Mouse (Mus musculus): Measurements from ENCODE around the gene Nhs. TPM values are rescaled to one million over a fixed set of nuclear protein-coding genes. Genes with fewer than 3 reads are reported as not detected.
A peak's percentile ranks its signal among the peaks of the same experiment; 100 is the strongest.

The Nhs gene
- total RNA-seq, 2 experiments from 2014 or later: 4.0 to 4.1 TPM

DNA sequence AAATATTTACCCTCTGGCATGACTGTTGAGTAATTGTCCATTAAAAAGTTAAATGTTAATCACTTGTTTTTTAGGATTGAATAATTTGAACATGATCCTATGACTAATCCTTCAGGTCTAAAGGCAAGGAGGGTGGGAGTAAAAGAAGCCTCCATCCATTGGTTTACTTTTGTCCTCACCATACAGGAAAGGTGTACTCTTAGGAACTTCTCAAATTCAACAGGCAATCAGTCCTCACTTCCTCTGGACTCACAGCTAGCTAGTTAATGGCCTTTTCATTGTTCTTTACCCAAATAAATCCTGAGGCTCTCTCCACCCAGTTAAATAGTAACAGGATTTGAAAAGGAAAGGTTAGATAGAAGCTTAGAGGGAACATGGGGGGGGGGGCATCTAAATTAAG lies 196.2 kb downstream of the Nhs start:
- no peak for DNase-seq (ENCODE audit: low spot score in 2 of 2)
- intact Hi-C loops (cut with DNase I): no loop called here

DNA sequence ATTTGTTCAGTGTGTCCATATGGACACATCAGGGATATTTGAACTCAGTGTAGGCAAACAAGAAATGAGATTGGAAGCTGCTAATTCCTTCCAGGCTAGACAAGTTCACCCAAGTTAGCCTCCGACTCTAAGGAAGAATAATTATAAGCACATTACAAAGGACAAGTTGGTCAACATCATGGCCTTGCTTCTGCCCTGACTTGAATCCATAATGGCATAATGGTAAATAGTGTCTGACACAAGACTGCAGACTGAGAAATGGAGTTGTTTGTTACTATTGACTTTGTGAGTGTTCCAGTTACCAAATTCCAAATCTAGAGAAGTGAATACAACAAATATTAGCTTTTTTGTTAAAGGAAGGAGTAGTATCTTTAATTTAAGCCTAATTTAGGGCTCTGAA lies 196.7 kb downstream of the Nhs start:
- no peak for DNase-seq (ENCODE audit: low spot score in 2 of 2)
- intact Hi-C loops (cut with DNase I): no loop called here

DNA sequence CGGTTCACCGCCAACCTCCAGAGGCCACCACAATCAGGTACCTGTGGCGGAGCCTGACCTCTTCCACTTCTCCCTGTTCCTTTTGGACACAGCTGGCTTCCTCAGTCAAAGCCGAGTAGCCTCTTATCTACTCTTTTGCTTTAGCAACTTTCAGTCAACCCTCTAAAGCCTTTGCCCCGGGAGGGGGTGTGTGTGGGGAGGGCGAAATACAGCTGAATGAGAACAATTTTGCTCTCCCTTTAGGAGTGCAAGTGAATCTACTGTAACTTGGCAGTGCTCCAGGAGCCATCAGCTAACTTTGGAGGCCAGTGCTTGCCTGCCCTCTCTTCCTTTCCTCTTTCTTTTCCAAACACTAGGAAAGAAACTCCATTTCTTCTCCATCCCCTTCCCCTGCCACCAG lies 197.8 kb downstream of the Nhs start:
- intact Hi-C loops (cut with DNase I): no loop called here
- no peak for DNase-seq (ENCODE audit: low spot score in 2 of 2)

GRCm38 (mm10) chrX:161961176-161961575 lies 198.4 kb downstream of the Nhs start:
- DNase-seq (ENCODE audit: low spot score in 2 of 2): no peak
- intact Hi-C loops (cut with DNase I): no loop called here

DNA sequence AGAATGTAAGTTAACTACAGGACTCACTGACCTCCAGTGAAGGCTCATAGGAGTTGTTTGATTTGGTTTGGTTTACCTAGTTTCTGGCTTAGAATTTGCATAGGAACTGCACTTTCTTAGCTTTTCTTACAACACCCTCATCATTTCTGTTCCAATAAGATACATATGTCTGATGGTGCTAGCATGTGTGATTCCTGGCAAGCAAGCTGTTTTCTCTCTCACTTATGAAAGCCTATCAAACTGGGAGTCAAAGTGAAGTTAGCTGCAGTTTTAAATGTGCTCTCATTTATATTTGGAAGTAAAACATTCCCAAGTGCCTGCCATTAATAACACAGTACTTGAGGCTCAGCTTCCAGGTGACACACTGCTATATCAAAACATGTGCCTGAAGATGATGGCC lies 207.2 kb downstream of the Nhs start:
- peak in 1 of 2 experiments; percentile 30 for DNase-seq (ENCODE audit: low spot score in 2 of 2)
- intact Hi-C loops (cut with DNase I): no loop called here

DNA sequence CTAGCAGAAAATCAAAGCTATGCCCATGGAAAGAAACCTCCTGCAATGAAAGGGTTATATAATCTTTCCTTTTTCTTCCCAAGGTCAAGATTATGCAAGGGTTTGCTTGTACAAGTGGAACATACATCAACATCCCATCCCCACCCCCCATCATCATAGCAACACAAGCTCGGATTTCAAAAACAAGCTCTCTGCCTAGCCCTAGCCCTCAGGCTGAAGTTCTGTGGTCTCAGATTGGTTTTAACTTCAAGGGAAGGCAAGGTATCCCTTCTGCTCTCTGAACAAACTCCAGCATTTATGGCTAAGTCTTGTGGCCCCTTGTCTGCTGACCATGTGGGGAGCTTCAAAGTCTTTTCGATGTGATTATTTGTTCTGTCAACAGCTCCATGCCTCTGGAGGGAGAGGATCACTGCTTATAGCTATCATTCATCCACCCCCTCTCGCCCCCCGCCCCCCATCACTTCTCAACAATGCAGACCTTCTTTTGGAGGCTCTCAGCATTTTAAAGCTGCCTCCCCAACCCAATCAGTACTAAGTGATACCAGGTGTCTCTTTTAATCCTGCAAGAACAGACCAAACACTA lies 216.3 kb downstream of the Nhs start:
- intact Hi-C loops (cut with DNase I): no loop called here
- DNase-seq (ENCODE audit: low spot score in 2 of 2): no peak

DNA sequence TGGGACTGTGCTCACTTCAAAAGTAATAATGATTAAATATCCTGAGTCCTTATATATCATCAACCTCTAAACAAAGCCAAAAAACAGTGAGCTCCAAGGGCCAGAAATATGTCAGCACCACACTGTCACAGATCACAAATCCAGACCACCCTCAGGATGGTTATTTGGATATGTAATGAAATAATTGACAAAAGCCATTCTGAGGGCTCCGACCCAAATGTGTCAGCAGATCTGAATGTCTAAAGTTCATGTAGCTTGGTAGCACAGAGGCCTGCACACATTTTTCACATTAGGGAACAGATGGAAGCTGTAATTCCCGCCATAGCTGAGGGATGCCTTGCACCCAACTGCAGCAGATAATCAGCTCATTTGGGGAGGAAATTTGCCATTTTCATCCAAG lies 218.8 kb downstream of the Nhs start:
- intact Hi-C loops (cut with DNase I): no loop called here
- DNase-seq (ENCODE audit: low spot score in 2 of 2): no peak

DNA sequence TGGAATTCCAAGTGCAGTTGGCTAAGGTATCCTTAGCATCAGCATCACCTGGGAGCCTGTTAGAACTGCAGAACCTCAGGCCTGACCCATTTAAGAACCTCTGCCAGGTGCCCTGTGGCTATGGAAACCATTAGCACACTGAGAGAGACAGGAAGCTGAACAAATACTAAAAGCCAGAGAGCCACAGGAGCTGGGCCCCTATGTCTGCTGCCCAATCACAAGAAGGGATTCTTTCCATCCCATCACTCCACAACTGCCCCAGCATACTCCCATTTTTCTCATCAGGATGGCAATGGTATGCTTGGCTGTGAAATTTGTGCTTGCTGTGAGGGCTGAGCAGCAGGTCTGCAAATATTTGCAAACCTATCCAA lies 232.9 kb downstream of the Nhs start:
- intact Hi-C loops (cut with DNase I): no loop called here
- no peak for DNase-seq (ENCODE audit: low spot score in 2 of 2)

DNA sequence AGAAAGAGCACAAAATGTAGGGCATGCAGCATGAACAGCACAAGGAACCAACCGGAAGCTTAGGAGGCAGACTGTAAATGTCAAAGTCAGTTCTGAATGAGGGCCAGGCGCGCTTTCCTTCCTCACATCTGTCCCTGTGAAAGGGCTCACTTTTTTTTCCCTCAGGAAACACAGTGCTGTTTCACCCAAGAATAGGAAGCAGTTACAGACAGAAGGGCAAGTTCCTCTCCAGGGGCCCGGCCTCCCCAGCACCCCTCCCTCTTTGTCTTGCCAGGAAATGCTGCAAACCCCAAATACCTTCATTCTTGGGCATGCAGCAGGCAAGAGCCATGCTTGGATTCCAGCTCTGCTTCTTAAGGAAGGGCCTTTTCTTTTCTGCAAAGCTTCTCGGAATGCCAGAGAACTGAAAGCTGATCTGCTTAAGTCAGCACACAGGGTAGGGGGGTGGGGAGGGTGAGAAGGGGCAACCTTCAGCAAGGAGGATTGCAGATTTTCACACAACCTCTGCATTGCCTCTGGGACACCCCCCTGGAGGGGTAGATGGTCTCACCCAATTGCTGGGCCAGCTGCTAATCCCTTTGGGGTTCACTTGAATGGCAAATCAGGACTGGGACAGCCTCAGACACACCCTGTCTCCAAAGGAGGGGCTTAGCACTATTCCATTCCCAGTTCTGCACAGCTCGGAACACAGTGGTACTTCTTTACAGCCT lies 233.4 kb downstream of the Nhs start:
- DNase-seq (ENCODE audit: low spot score in 2 of 2): peak in 1 of 2 experiments; percentile 19
- intact Hi-C loops (cut with DNase I): no loop called here

DNA sequence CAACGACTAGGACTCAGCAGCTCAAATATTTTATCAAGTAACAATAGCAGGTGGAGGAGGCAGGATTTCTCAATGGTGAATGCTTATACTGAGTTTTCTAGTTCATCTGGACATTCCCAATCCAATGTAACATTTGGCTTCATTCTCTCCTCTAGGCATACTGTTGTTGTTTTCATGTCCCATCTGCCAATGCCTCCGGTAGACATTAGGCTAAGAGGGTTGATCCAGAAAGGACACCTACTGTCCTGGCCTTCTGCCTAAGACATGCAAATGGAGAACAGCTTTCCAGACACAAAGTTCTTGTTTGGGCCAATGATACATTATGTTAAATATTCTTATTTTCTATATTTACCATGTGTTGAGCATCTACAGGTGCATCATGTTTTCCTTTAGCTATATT lies 236.9 kb downstream of the Nhs start:
- intact Hi-C loops (cut with DNase I): no loop called here
- no peak for DNase-seq (ENCODE audit: low spot score in 2 of 2)

DNA sequence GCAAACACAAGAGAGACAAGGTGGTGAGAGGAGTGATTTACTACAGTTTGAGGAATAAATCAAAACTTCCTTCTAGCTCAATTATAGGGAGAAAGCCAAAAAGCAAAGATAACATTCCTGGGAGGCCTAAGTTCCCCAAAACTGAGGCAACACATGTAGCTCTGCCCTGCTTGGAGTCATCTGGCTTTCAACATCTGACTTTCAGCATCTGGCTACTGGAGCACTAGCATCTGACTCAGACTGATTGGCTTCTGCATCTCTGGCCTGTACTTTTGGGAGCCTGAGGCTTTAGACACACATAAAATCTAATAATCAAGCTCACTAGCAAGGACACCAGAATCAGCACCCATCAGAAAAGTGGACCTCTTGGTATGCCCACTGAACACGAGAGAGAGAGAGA lies 237.9 kb downstream of the Nhs start:
- DNase-seq (ENCODE audit: low spot score in 2 of 2): no peak
- intact Hi-C loops (cut with DNase I): no loop called here

DNA sequence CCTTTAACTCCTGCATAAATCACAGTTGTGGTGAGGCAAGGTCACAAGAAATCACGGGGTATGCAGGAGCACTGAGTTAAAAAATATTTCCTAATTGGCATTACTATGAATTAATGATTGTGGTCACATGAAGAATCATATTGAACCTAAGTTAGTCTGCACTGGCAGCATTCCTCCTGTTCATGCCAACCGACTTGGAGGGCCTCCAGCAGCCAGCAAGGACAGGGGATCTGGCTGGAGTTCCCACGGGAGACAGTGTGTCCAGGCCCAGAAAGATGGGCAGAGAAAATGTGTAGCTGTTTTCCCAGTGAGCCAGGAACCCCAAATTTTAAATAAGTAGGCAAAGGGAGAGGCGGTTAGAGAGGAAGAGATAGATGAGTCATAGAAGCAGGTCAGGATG lies 249.6 kb downstream of the Nhs start:
- intact Hi-C loops (cut with DNase I): no loop called here
- no peak for DNase-seq (ENCODE audit: low spot score in 2 of 2)

- intact Hi-C loops (cut with DNase I): no loop called here
- DNase-seq (ENCODE audit: low spot score in 2 of 2): peak; percentile 20 to 31
Measured at GRCm38 (mm10) chrX:161908652-161909403, 250.7 kb downstream of the Nhs start.

GRCm38 (mm10) chrX:161907595-161908592 lies 251.6 kb downstream of the Nhs start:
- intact Hi-C loops (cut with DNase I): no loop called here
- peak in 1 of 2 experiments; percentile 12 for DNase-seq (ENCODE audit: low spot score in 2 of 2)

DNA sequence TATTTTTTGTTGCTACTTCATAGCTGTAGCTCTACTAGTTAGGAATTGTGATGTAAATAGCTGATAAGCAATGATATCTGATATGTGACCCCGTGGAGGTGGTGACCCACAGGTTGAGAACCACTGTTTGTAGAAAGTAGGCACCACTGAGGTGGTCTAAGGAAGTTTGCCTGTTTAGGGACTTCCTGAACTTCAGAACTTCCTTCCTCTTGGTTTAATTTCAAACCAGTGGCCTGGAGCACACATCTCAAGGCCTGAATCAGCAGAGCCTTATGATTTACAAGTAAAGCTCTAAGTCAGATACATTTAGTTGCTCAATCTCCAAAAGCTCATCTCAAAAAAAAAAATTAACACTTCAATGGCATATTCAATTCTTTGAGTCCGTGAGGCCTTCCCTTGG lies 265.1 kb downstream of the Nhs start:
- intact Hi-C loops (cut with DNase I): no loop called here
- no peak for DNase-seq (ENCODE audit: low spot score in 2 of 2)

- DNase-seq (ENCODE audit: low spot score in 2 of 2): no peak
- intact Hi-C loops (cut with DNase I): no loop called here
Measured at GRCm38 (mm10) chrX:161883661-161884060, 275.9 kb downstream of the Nhs start.

GRCm38 (mm10) chrX:161877123-161877522 lies 282.4 kb downstream of the Nhs start:
- intact Hi-C loops (cut with DNase I): loop anchor here (10.0 kb wide), 1 partner anchor 398 kb away; no protein-coding TSS in a partner anchor
- no peak for DNase-seq (ENCODE audit: low spot score in 2 of 2)

GRCm38 (mm10) chrX:161873511-161873910 lies 286.0 kb downstream of the Nhs start:
- peak; percentile 6 to 8 for DNase-seq (ENCODE audit: low spot score in 2 of 2)
- intact Hi-C loops (cut with DNase I): loop anchor here (10.0 kb wide), 1 partner anchor 401 kb away; no protein-coding TSS in a partner anchor

GRCm38 (mm10) chrX:161871306-161871705 lies 288.2 kb downstream of the Nhs start:
- no peak for DNase-seq (ENCODE audit: low spot score in 2 of 2)
- intact Hi-C loops (cut with DNase I): loop anchor here (10.0 kb wide), 1 partner anchor 403 kb away; no protein-coding TSS in a partner anchor

- no peak for DNase-seq (ENCODE audit: low spot score in 2 of 2)
- intact Hi-C loops (cut with DNase I): no loop called here
Measured at GRCm38 (mm10) chrX:161855630-161856029, 303.9 kb downstream of the Nhs start.
